In the genomic region with DNA sequence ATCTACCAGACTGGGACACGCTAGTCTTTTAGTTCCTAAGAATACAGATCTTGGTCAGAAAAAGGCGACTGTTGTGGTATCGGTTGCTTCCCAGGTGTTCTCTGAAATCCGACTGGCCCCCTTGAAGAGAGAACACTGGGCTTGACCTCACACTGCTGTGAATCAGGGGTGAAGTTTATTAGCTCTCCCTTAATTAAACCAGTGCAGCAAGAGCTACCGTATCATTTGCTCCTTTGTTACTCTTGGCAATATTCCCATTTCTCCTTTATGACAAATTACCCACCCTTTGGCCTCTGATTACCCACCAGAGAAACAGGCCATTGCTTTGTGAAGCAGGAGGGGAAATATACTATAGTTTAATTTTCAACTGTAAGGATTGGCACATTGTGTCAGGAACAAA, we compare ENCODE assay signal across 16 mouse cellular contexts. TPM values are rescaled to one million over a fixed set of nuclear protein-coding genes. Genes with fewer than 3 reads are reported as not detected.
DNase-seq lines count a peak whose midpoint lies in the region; ATAC-seq and TF ChIP-seq lines count a peak whose summit lies in the region.
"Had no signal": no experiment of that assay in that cellular context is flagged by ENCODE, and none has a peak within 500 bp of the region (broad histone marks: within the 10 kb centered on the region; RNA-seq: fewer than 3 reads in every experiment).

No protein-coding gene starts in this region.

- H3K27me3 ChIP-seq in hindbrain, embryonic 12.5 days, result no peaks in the 10 kb centered on the region
- H3K27me3 ChIP-seq in hindbrain, postnatal 0 days (ENCODE audit: insufficient read depth, low read length), result no peaks in the 10 kb centered on the region
- no peaks in the 10 kb centered on the region for H3K27me3 ChIP-seq in limb, embryonic 12.5 days
- H3K27me3 ChIP-seq in limb, embryonic 10.5 days (ENCODE audit: low read depth, poor library complexity, severe bottlenecking), result no peaks in the 10 kb centered on the region
- no peaks in the 10 kb centered on the region for H3K27me3 ChIP-seq in neural tube, embryonic 13.5 days
- H3K27me3 ChIP-seq in embryonic facial prominence, embryonic 10.5 days (replicated peaks; ENCODE audit: low read depth, poor library complexity, severe bottlenecking), result no peaks in the 10 kb centered on the region
- H3K27me3 ChIP-seq: heart, embryonic 15.5 days had no signal

- no peaks in the 10 kb centered on the region for H3K9me3 ChIP-seq in hindbrain, embryonic 12.5 days (replicated peaks)
- H3K9me3 ChIP-seq in hindbrain, postnatal 0 days (ENCODE audit: low read length), result no peaks in the 10 kb centered on the region
- H3K9me3 ChIP-seq in limb, embryonic 12.5 days, result no peaks in the 10 kb centered on the region
- no peaks in the 10 kb centered on the region for H3K9me3 ChIP-seq in limb, embryonic 10.5 days (replicated peaks)
- H3K9me3 ChIP-seq in neural tube, embryonic 13.5 days, result no peaks in the 10 kb centered on the region
- H3K9me3 ChIP-seq in embryonic facial prominence, embryonic 10.5 days, result no peaks in the 10 kb centered on the region
- H3K9me3 ChIP-seq: heart, embryonic 15.5 days had no signal

- H3K4me1 ChIP-seq in hindbrain, embryonic 12.5 days, result peaks cover 10% of the 10 kb centered on the region; the same call in 1 of the 2 replicates
- no peaks in the 10 kb centered on the region for H3K4me1 ChIP-seq in hindbrain, postnatal 0 days (ENCODE audit: insufficient read depth, low read length)
- H3K4me1 ChIP-seq in limb, embryonic 12.5 days (replicated peaks), result 0 out of 2 replicates have a peak, but pooled peaks cover 14% of the 10 kb centered on the region
- no peaks in the 10 kb centered on the region for H3K4me1 ChIP-seq in limb, embryonic 10.5 days
- H3K4me1 ChIP-seq in neural tube, embryonic 13.5 days (replicated peaks), result peaks cover 23% of the 10 kb centered on the region
- no peaks in the 10 kb centered on the region for H3K4me1 ChIP-seq in embryonic facial prominence, embryonic 10.5 days
- H3K4me1 ChIP-seq: heart, embryonic 15.5 days had no signal

- DNase-seq in hindbrain, postnatal 0 days (ENCODE audit: low spot score), result no peak
- DNase-seq in limb, embryonic 10.5 days (ENCODE audit: low spot score), result no peak
- DNase-seq in brain, embryonic 14.5 days (ENCODE audit: low read depth), result peak; percentile 71
- DNase-seq in embryonic facial prominence, embryonic 10.5 days (ENCODE audit: low spot score), result no peak
- DNase-seq: adrenal gland, adult 8-10 months; cerebellum, adult 11 months; cerebellum, postnatal 10 days; gastrocnemius, postnatal 25 days; kidney, adult 2 months; midbrain, embryonic 14.5 days; thymus, postnatal 14 days had no signal

- no peak overlapping the region for H3K4me3 ChIP-seq in hindbrain, embryonic 12.5 days
- H3K4me3 ChIP-seq in hindbrain, postnatal 0 days (ENCODE audit: low read length), result no peak overlapping the region
- no peak overlapping the region for H3K4me3 ChIP-seq in limb, embryonic 12.5 days (replicated peaks)
- H3K4me3 ChIP-seq in limb, embryonic 10.5 days, result no peak overlapping the region
- no peak overlapping the region for H3K4me3 ChIP-seq in neural tube, embryonic 13.5 days
- no peak overlapping the region for H3K4me3 ChIP-seq in embryonic facial prominence, embryonic 10.5 days
- H3K4me3 ChIP-seq: heart, embryonic 15.5 days had no signal

- peak; percentile 82 for ATAC-seq in hindbrain, embryonic 12.5 days (ENCODE audit: low FRiP score)
- no peak for ATAC-seq in hindbrain, postnatal 0 days
- peak; percentile 66; the same call in 1 of the 2 replicates for ATAC-seq in limb, embryonic 12.5 days (ENCODE audit: insufficient number of reproducible peaks, insufficient read depth, low FRiP score, low TSS enrichment, low read depth)
- ATAC-seq in neural tube, embryonic 13.5 days (ENCODE audit: low read depth), result peak; percentile 78
- ATAC-seq: lung, postnatal 0 days had no signal

- no peak for TF ChIP-seq POLR2A in brain, embryonic 14.5 days (IDR thresholded peaks at IDR 0.05; ENCODE audit: borderline replicate concordance, extremely low read depth, insufficient read depth, insufficient read length, poor library complexity, severe bottlenecking)

- 50% methylated on average over 5 of the region's 5 CpGs for WGBS in hindbrain, embryonic 12.5 days
- WGBS in hindbrain, postnatal 0 days, result 30% methylated on average over 5 of the region's 5 CpGs
- 24% methylated on average over 5 of the region's 5 CpGs for WGBS in limb, embryonic 12.5 days
- whole genome bisulfite sequencing in limb, embryonic 10.5 days, result 65% methylated on average over 5 of the region's 5 CpGs
- 37% methylated on average over 5 of the region's 5 CpGs for WGBS in neural tube, embryonic 13.5 days
- WGBS in embryonic facial prominence, embryonic 10.5 days, result 74% methylated on average over 5 of the region's 5 CpGs

- no peak for TF ChIP-seq CTCF in hindbrain, postnatal 0 days (IDR thresholded peaks at IDR 0.05; ENCODE audit: low read depth)
- no peak for TF ChIP-seq CTCF in brain, embryonic 14.5 days (IDR thresholded peaks at IDR 0.05; ENCODE audit: borderline replicate concordance, extremely low read depth, insufficient read depth, insufficient read length)

- H3K9ac ChIP-seq in hindbrain, embryonic 12.5 days, result no peak overlapping the region
- H3K9ac ChIP-seq in hindbrain, postnatal 0 days (replicated peaks; ENCODE audit: low read length), result no peak overlapping the region
- H3K9ac ChIP-seq in limb, embryonic 12.5 days (replicated peaks), result no peak overlapping the region
- no peak overlapping the region for H3K9ac ChIP-seq in neural tube, embryonic 13.5 days
- H3K9ac ChIP-seq: heart, embryonic 15.5 days had no signal

- H3K4me2 ChIP-seq in hindbrain, embryonic 12.5 days (replicated peaks), result no peak overlapping the region
- no peak overlapping the region for H3K4me2 ChIP-seq in hindbrain, postnatal 0 days (ENCODE audit: low read depth, low read length)
- H3K4me2 ChIP-seq in limb, embryonic 12.5 days, result no peak overlapping the region
- H3K4me2 ChIP-seq in neural tube, embryonic 13.5 days, result no peak overlapping the region
- H3K4me2 ChIP-seq: heart, embryonic 15.5 days had no signal

- H3K36me3 ChIP-seq in hindbrain, embryonic 12.5 days, result no peaks in the 10 kb centered on the region
- H3K36me3 ChIP-seq in hindbrain, postnatal 0 days (ENCODE audit: insufficient read depth, low read length), result no peaks in the 10 kb centered on the region
- H3K36me3 ChIP-seq in limb, embryonic 12.5 days, result no peaks in the 10 kb centered on the region
- no peaks in the 10 kb centered on the region for H3K36me3 ChIP-seq in limb, embryonic 10.5 days
- no peaks in the 10 kb centered on the region for H3K36me3 ChIP-seq in neural tube, embryonic 13.5 days
- H3K36me3 ChIP-seq in embryonic facial prominence, embryonic 10.5 days (replicated peaks), result no peaks in the 10 kb centered on the region
- H3K36me3 ChIP-seq: heart, embryonic 15.5 days had no signal

- no peak overlapping the region for H3K27ac ChIP-seq in hindbrain, embryonic 12.5 days
- H3K27ac ChIP-seq in hindbrain, postnatal 0 days, result no peak overlapping the region
- H3K27ac ChIP-seq in limb, embryonic 12.5 days, result no peak overlapping the region
- no peak overlapping the region for H3K27ac ChIP-seq in limb, embryonic 10.5 days
- no peak overlapping the region for H3K27ac ChIP-seq in neural tube, embryonic 13.5 days (replicated peaks)
- H3K27ac ChIP-seq in embryonic facial prominence, embryonic 10.5 days (replicated peaks), result no peak overlapping the region
- H3K27ac ChIP-seq: heart, embryonic 15.5 days had no signal

RNA-seq across cellular contexts. Expression of a gene that starts 16.2 kb away (rescaled TPM):
- polyA plus RNA-seq in hindbrain, embryonic 12.5 days (2016; fragmentation: Nextera tagmentation; extraction: Ambion mirVana), result 2.1 and 2.4 TPM in 2 replicates
- total RNA-seq in hindbrain, postnatal 0 days (2014; rRNA removed), result 4.7 and 4.9 TPM in 2 replicates
- polyA plus RNA-seq in hindbrain, postnatal 0 days (2015; fragmentation: Nextera tagmentation; extraction: Ambion mirVana), result 3.0 and 3.3 TPM in 2 replicates
- 1.8 and 2.3 TPM in 2 replicates for polyA plus RNA-seq in limb, embryonic 12.5 days (2016; fragmentation: Nextera tagmentation; extraction: Ambion mirVana)
- 0.84 and 1.4 TPM in 2 replicates for polyA plus RNA-seq in limb, embryonic 10.5 days (2016; fragmentation: Nextera tagmentation; extraction: Ambion mirVana)
- 0.76 and 1.2 TPM in 2 replicates for polyA plus RNA-seq in brain, embryonic 14.5 days (2012; rRNA removed)
- polyA plus RNA-seq in neural tube, embryonic 13.5 days (2015; fragmentation: Nextera tagmentation; extraction: Ambion mirVana), result 4.2 and 4.4 TPM in 2 replicates
- polyA plus RNA-seq in embryonic facial prominence, embryonic 10.5 days (2016; fragmentation: Nextera tagmentation; extraction: Ambion mirVana), result 1.00 and 1.0 TPM in 2 replicates
